Mouse (Mus musculus) kidney, postnatal 0 days (tissue): ENCODE measurements around the gene Ddx3x. TPM values are rescaled to one million over a fixed set of nuclear protein-coding genes. Genes with fewer than 3 reads are reported as not detected.

Source experiments
- ATAC-seq: fragments of 200-750 bp; cut with Nextera tagmentation; replicated peaks from 2 replicates; pipeline ENCODE4 v1.8.0; 2017; ENCODE audit warnings: low read depth, moderate number of reproducible peaks, moderate TSS enrichment, moderate library complexity; ENCODE audit not compliant: low FRiP score
- DNase-seq: peaks from one replicate; pipeline ENCODE4 v3.0.0-alpha.2; 2016; ENCODE audit warnings: low spot score
- H3K27ac ChIP-seq: fragments of 300-500 bp; sonication (generic); 2 replicates; pipeline ENCODE4 v1.5.1; 2014; ENCODE audit warnings: mild to moderate bottlenecking
- H3K27me3 ChIP-seq: fragments of 300-500 bp; sonication (generic); 2 replicates; pipeline ENCODE4 v1.6.1; 2014; ENCODE audit warnings: low read length, mixed read lengths; ENCODE audit not compliant: insufficient read depth
- H3K36me3 ChIP-seq: fragments of 300-500 bp; sonication (generic); 2 replicates; pipeline ENCODE4 v1.6.1; 2014; ENCODE audit warnings: low read length, mixed read lengths; ENCODE audit not compliant: insufficient read depth
- H3K4me1 ChIP-seq: fragments of 300-500 bp; sonication (generic); replicated peaks from 2 replicates; pipeline ENCODE4 v1.6.1; 2014; ENCODE audit warnings: antibody characterized with exemption, low read length, mixed read lengths; ENCODE audit not compliant: insufficient read depth
- H3K4me2 ChIP-seq: fragments of 300-500 bp; sonication (generic); 2 replicates; pipeline ENCODE4 v1.6.1; 2014; ENCODE audit warnings: mild to moderate bottlenecking, low read length, moderate library complexity, mixed read lengths
- H3K4me3 ChIP-seq: fragments of 300-500 bp; sonication (generic); replicated peaks from 2 replicates; pipeline ENCODE4 v1.5.1; 2014; ENCODE audit warnings: low read depth, low read length
- H3K9ac ChIP-seq: fragments of 300-500 bp; sonication (generic); 2 replicates; pipeline ENCODE4 v1.6.1; 2014; ENCODE audit warnings: low read depth, low read length
- H3K9me3 ChIP-seq: fragments of 300-500 bp; sonication (generic); replicated peaks from 2 replicates; pipeline ENCODE4 v1.6.1; 2016; ENCODE audit warnings: low read length, inconsistent platforms, mixed read lengths
- CTCF ChIP-seq: IDR thresholded peaks from 2 replicates; pipeline ENCODE4 v1.5.1; 2016; ENCODE audit warnings: antibody characterized with exemption, low read depth, mild to moderate bottlenecking, moderate library complexity
- WGBS: fragments of 180-500 bp; shearing (Covaris S2); extraction: QIAGEN DNeasy Blood & Tissue Kit; methylation state at CpG from one replicate; pipeline ENCODE4 v1.1.7; 2014; 5-methylcytosine and 5-hydroxymethylcytosine counted together
- polyA plus RNA-seq: library from polyadenylated mRNA; unstranded; fragments of >200 nt; fragmentation: Nextera tagmentation; extraction: Ambion mirVana; gene quantifications from 2 replicates; pipeline ENCODE4 v1.2.1, GENCODE M21; 2015

The Ddx3x gene
- polyA plus RNA-seq, 1 experiment from 2014 or later, result 104 TPM

DNA sequence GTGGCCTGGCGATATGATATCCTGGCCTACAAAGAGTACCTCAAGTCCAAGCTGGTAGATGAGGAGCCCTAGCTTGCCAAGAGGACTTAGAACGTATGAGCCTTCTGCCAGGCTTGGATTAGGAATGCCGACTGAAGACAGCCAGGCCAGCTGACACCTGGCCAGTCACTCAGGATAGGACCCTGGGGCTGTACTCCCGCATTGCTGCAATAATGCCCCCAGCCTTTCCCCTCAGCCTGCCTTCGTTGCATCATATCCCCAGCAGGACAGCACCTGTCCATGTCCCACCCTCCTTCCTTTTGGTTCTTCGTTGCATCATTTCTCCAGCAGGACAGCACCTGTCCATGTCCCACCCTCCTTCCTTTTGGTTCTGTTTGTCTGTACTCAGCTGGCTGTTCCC, 41.3 kb upstream of the Ddx3x start:
- H3K4me1 ChIP-seq, result no peaks in the 10 kb centered on the region
- WGBS, result 87% methylated on average over 6 of the region's 6 CpGs
- ATAC-seq (no peak), DNase-seq (no peak)
- H3K36me3 ChIP-seq, result no peaks in the 10 kb centered on the region
- no peak for TF ChIP-seq CTCF
- H3K9me3 ChIP-seq, result no peaks in the 10 kb centered on the region
- no peak overlapping the region for H3K4me2 ChIP-seq
- H3K27me3 ChIP-seq, result no peaks in the 10 kb centered on the region
- H3K27ac ChIP-seq, result no peak overlapping the region
- no peak overlapping the region for H3K4me3 ChIP-seq
- H3K9ac ChIP-seq, result no peak overlapping the region

DNA sequence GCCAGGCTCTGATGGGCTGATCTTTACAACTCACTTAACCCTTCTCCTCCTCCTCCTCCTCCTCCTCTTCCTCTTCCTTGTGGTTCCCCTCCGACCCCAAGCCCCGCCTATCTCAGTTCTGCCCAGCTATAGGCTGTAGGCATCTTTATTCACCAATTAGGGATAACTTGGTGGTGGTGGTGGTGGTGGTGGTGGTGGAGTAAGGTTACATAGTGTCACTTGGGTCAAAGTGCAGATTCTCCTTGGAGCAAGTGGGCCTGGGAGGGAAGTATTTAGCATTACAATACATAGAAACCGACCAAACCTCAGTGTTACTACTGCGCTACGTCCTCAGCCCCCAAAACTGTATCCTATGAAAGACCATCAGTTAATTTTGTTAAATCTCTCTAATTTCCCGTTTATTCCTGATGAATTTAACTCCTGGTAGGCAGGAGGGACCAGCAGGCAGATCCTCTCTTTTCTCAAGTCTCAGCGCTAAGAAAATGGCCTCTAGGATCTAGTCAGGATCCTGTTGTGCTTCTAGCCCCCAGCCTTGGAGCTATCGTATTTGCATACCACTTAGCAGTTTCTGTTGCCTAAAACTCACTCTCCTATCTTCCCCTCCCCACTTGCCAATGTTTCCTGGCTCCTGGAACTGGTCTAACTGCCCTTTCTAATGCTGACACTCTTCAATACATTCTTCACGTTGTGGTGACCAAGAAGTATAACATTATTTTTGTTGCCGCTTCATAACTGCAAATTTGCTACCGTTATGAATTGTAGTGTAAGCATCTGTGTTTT, 39.9 kb upstream of the Ddx3x start:
- H3K27me3 ChIP-seq, result no peaks in the 10 kb centered on the region
- no peak overlapping the region for H3K9ac ChIP-seq
- 31% methylated on average over 11 of the region's 11 CpGs for WGBS
- TF ChIP-seq CTCF, result no peak
- DNase-seq (peak; percentile 18), ATAC-seq (no peak)
- peak overlapping the region; percentile 95 for H3K27ac ChIP-seq
- H3K9me3 ChIP-seq, result no peaks in the 10 kb centered on the region
- H3K4me2 ChIP-seq, result peak overlapping the region; percentile 53; the same call in 1 of the 2 replicates
- no peak overlapping the region for H3K4me3 ChIP-seq
- no peaks in the 10 kb centered on the region for H3K36me3 ChIP-seq
- H3K4me1 ChIP-seq, result no peaks in the 10 kb centered on the region

DNA sequence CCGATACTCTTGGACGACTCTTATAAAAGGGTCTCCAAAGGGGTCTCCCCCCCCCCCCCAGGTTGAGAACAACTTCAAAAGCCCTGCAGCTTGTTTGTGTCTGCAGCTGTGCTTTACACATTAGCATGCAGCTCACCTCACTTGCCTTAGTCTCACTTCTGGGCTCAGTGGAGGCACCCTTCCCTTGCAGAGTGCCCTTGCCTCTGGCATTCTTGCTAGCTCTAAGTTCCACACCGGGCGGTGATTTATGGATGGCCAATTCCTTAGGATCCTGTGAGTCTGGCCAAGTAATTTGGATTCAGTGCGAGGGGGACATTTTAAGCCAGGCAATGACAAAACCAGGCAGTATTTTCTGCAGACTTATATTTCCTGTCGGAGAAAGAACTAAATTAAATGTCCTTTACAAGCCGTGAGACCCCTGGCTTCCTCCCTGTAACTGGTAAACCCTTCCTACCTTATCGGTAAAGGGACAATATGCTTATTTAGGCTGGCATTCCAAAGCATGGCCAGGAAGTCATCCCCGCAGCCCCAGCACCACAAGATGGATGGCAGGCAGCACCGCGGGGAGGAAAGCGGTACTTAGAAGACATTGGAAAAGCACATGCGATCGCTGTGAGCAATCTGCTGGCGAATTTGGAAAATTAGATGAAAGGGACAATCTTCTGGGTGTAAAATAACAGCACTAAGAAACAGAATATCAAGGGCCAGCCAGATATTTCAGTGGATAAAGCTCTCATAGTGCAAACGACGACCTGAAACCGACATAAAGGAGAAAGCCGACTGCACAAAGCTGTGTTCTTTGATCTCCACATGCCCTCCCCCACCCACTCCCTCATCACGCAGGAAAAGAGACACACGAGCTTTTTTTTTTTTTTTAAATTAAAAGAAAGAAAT, 39.1 kb upstream of the Ddx3x start:
- no peak for ATAC-seq
- no peaks in the 10 kb centered on the region for H3K27me3 ChIP-seq

DNA sequence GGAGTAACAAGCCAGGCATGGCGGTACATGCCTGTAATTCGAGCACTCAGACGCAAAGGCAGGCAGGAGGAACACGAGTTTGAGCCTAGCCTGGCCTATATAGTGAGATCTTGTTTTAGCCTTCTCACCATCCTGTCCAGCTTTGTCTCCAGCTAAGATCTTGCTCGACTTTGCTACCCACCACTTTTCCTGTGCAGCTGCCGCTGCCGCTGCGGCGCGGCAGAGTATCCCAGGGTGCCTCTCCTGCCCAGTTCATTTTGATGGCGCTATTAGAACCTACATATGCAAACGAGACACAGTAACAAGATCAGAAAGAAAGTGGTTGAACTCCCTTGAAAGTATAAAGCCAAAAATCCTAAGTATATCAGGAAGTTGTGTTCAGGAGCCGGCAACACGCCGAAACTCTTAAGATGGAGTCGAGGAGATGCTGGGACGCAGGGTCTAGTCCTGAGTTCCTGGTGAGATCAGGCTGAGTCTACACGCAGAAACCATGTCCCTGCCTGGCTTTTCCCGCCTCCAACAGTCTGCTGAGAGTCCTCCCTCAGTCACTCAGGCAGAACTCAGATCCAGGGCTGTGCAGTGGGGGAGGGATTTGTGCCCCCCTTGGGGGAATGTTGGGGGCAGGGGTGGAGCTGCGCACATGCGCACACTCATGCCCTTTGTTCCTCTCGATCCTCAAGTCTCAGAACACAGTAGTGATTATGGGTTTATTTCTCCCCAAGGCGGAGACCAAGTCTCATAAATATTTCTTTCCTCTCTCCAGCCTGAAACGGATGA, 38.3 kb upstream of the Ddx3x start:
- H3K9ac ChIP-seq, result peak overlapping the region; percentile 65
- peak overlapping the region; percentile 95 for H3K27ac ChIP-seq
- peak overlapping the region; percentile 53 for H3K4me2 ChIP-seq
- H3K36me3 ChIP-seq, result no peaks in the 10 kb centered on the region
- no peaks in the 10 kb centered on the region for H3K27me3 ChIP-seq
- DNase-seq (peak; percentile 91), ATAC-seq (peak; percentile 96)
- WGBS, result 20% methylated on average over 24 of the region's 24 CpGs
- no peaks in the 10 kb centered on the region for H3K4me1 ChIP-seq
- no peaks in the 10 kb centered on the region for H3K9me3 ChIP-seq
- TF ChIP-seq CTCF, result no peak
- peak overlapping the region; percentile 21 for H3K4me3 ChIP-seq

More for the DNA sequence above, 39.1 kb upstream of the Ddx3x start:
- TF ChIP-seq CTCF, result no peak
- Histone ChIP-seq H3K4me3 (peak overlapping the region; percentile 21), H3K9me3 (no peaks in the 10 kb centered on the region), H3K4me2 (peak overlapping the region; percentile 53), H3K36me3 (no peaks in the 10 kb centered on the region), H3K27ac (peak overlapping the region; percentile 95), H3K4me1 (no peaks in the 10 kb centered on the region), H3K9ac (peak overlapping the region; percentile 65)
- WGBS, result 16% methylated on average over 21 of the region's 21 CpGs
- peak; percentile 61 for DNase-seq

DNA sequence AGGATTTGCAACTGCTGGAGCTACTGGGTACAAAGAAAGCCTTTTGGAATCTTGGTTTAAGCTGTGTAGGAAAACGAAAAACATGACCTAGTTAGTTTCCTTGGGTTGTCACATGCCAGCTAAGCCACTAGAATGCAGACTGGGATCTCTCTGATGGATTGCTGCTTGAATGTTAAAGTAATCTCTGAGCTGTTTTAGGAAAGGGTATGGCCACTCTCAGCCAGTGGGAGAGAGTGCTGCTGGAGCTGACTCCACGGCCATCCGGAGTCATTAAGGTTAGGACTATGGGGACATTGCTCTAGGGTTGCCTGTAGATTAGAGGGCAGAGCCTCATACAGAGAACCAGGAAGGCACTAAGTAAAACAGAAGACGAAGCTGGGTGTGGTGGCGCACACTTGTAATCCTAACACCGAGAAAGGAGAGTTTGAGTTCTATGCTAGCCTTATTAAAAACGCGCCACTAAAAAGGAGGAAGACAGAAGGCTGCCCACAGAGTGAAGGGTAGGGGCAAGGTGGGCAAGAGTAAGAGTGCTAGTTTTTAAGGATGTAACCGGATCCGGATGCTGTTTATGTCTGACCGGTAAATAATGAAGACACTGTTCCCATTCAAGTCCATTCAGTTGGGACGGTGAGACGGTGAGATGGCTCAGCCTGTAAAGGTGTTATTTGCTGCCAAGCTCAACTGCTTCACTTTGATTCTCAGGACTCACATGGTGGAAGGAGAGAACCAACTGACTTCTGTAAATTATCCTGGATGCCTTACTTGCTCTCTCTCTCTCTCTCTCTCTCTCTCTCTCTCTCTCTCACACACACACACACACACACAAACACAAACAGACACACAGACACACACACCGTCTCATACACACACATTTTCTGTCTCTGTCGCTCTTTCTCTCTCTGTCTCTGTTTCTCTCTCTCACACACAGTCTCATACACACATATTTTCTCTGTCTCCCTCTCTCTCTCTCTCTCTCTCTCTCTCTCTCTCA, 37.3 kb upstream of the Ddx3x start:
- no peaks in the 10 kb centered on the region for H3K9me3 ChIP-seq
- 0 out of 2 replicates have a peak overlapping the region, but pooled peaks have one; percentile 9 for H3K4me3 ChIP-seq
- WGBS, result 26% methylated on average over 15 of the region's 15 CpGs
- H3K4me1 ChIP-seq, result no peaks in the 10 kb centered on the region
- H3K27ac ChIP-seq, result peak overlapping the region; percentile 95
- ATAC-seq, result peak; percentile 58
- no peak for DNase-seq
- TF ChIP-seq CTCF, result no peak
- H3K4me2 ChIP-seq, result peak overlapping the region; percentile 53
- no peaks in the 10 kb centered on the region for H3K36me3 ChIP-seq
- H3K27me3 ChIP-seq, result no peaks in the 10 kb centered on the region
- peak overlapping the region; percentile 65; the same call in 1 of the 2 replicates for H3K9ac ChIP-seq
